Comparison of ENCODE assay signal across 9 mouse cellular contexts in genomic region chr3:65363438-65363837, GRCm38 (mm10). TPM values are rescaled to one million over a fixed set of nuclear protein-coding genes. Genes with fewer than 3 reads are reported as not detected.
A peak's percentile ranks its signal among the peaks of the same experiment; 100 is the strongest.
DNase-seq lines count a peak whose midpoint lies in the region; ATAC-seq and TF ChIP-seq lines count a peak whose summit lies in the region.
"Had no signal": no experiment of that assay in that cellular context is flagged by ENCODE, and none has a peak within 500 bp of the region (broad histone marks: within the 10 kb centered on the region; RNA-seq: fewer than 3 reads in every experiment).

No protein-coding gene starts in this region.

- WGBS in liver, postnatal 0 days (ENCODE audit: insufficient replicate concordance) = 91% methylated on average over 1 of the region's 1 CpGs

- no peak overlapping the region for H3K4me2 ChIP-seq in liver, postnatal 0 days (ENCODE audit: low read depth, low read length)

- no peaks in the 10 kb centered on the region for H3K9me3 ChIP-seq in liver, postnatal 0 days (ENCODE audit: low read length)

- TF ChIP-seq EP300 in liver, postnatal 0 days (IDR thresholded peaks at IDR 0.05; ENCODE audit: low read depth) = no peak

- H3K4me3 ChIP-seq in gastrocnemius, adult 2 months = no peak overlapping the region
- H3K4me3 ChIP-seq in liver, postnatal 0 days (ENCODE audit: low read depth, low read length) = no peak overlapping the region

- peak; percentile 22 to 57 for DNase-seq in layer of hippocampus, adult 18-20 months (ENCODE audit: low spot score in 2 of 2)
- DNase-seq in layer of hippocampus, postnatal 25 days (ENCODE audit: extremely low spot score in 1 of 2, low spot score in 1 of 2) = no peak
- DNase-seq in adrenal gland, postnatal 25 days = peak; percentile 46
- DNase-seq in gastrocnemius, adult 2 months = peak; percentile 71
- DNase-seq in liver, postnatal 0 days = peak; percentile 36
- no peak for DNase-seq in cerebellum, adult 8-10 months
- DNase-seq in left cerebral cortex, adult 11 months (ENCODE audit: low spot score) = no peak
- DNase-seq: cerebellum, adult 18-20 months had no signal

- H3K4me1 ChIP-seq in liver, postnatal 0 days (ENCODE audit: insufficient read depth) = peaks cover 6% of the 10 kb centered on the region

- no peak overlapping the region for H3K9ac ChIP-seq in liver, postnatal 0 days (replicated peaks)

- H3K27ac ChIP-seq in gastrocnemius, adult 2 months = peak overlapping the region; percentile 83
- H3K27ac ChIP-seq in liver, postnatal 0 days (ENCODE audit: low read depth) = no peak overlapping the region

- intact Hi-C loops in gastrocnemius, adult 2 months (cut with DNase I) = no loop called here

- no peak for ATAC-seq in liver, postnatal 0 days
- ATAC-seq: Patski had no signal

- TF ChIP-seq CTCF in gastrocnemius, adult 2 months (IDR thresholded peaks at IDR 0.05) = no peak
- no peak for TF ChIP-seq CTCF in liver, postnatal 0 days (IDR thresholded peaks at IDR 0.05; ENCODE audit: low read depth)

- H3K27me3 ChIP-seq in liver, postnatal 0 days (ENCODE audit: insufficient read depth, low read length) = no peaks in the 10 kb centered on the region
- H3K27me3 ChIP-seq: Patski had no signal

- 0 out of 2 replicates have a peak, but pooled peaks cover under 1% of the 10 kb centered on the region for H3K36me3 ChIP-seq in liver, postnatal 0 days (replicated peaks; ENCODE audit: insufficient read depth, low read length)

RNA-seq across cellular contexts. Expression of gene Ssr3, which starts 29.0 kb away (rescaled TPM):
- 100 to 1,000 TPM; 110 to 115 TPM for total RNA-seq in layer of hippocampus, adult 18-20 months (2021)
- total RNA-seq in layer of hippocampus, postnatal 25 days (2021) = 100 to 1,000 TPM in 1 of 2 experiments, 10 to 100 TPM in 1; 98.2 to 114 TPM
- 146 and 165 TPM in 2 replicates for total RNA-seq in adrenal gland, postnatal 25 days (2021)
- total RNA-seq in gastrocnemius, adult 2 months (2021) = 100 to 1,000 TPM; 135 to 154 TPM
- 83.6 and 89.5 TPM in 2 replicates for polyA plus RNA-seq in liver, postnatal 0 days (2015; fragmentation: Nextera tagmentation; extraction: Ambion mirVana)

Comparison
In these comparisons a context has a peak if more than half of its experiments do, and no peak if none do; other contexts are left out.
1. DNase-seq: peak in layer of hippocampus, adult 18-20 months (2 of 2), adrenal gland, postnatal 25 days (single experiment), gastrocnemius, adult 2 months (single experiment) and liver, postnatal 0 days (single experiment); none in layer of hippocampus, postnatal 25 days (0 of 2), cerebellum, adult 8-10 months (single experiment) and left cerebral cortex, adult 11 months (single experiment).